7 mouse cellular contexts compared by ENCODE assay signal in genomic region chr7:38023451-38023850, GRCm38 (mm10). TPM values are rescaled to one million over a fixed set of nuclear protein-coding genes. Genes with fewer than 3 reads are reported as not detected.
DNase-seq lines count a peak whose midpoint lies in the region; ATAC-seq and TF ChIP-seq lines count a peak whose summit lies in the region.

Gene Uri1 (minus strand): TSS chr7:38023551.

- H3K27ac ChIP-seq in ES-E14 (ENCODE audit: insufficient read depth, low read depth, low read length, poor library complexity, severe bottlenecking): no peak within 1 kb of the TSS
- H3K27ac ChIP-seq in hindbrain, embryonic 15.5 days (replicated peaks): no peak within 1 kb of the TSS

- no peak for DNase-seq in ES-E14 (ENCODE audit: low read depth, low spot score)
- no peak for DNase-seq in adrenal gland, adult 2 months
- DNase-seq in gastrocnemius, adult 18-20 months (ENCODE audit: low spot score): no peak
- no peak for DNase-seq in ovary, postnatal 36 days (ENCODE audit: low spot score)
- DNase-seq in embryo, embryonic 11 days: no peak

- H3K9ac ChIP-seq in ES-E14 (ENCODE audit: insufficient read depth, low read depth, low read length, poor library complexity, severe bottlenecking): no peak within 1 kb of the TSS
- no peak within 1 kb of the TSS for H3K9ac ChIP-seq in hindbrain, embryonic 15.5 days

- peaks cover 9 to 15% of the 10 kb centered on the region in 2 experiments for H3K4me1 ChIP-seq in ES-E14 (ENCODE audit: control insufficient read depth in 2 of 2, insufficient read depth in 2 of 2, low read length in 2 of 2, poor library complexity in 1 of 2)
- no peaks in the 10 kb centered on the region for H3K4me1 ChIP-seq in hindbrain, embryonic 15.5 days (replicated peaks)

- 93% methylated on average over 8 of the region's 8 CpGs for WGBS in hindbrain, embryonic 15.5 days

- H3K27me3 ChIP-seq in hindbrain, embryonic 15.5 days: no peaks in the 10 kb centered on the region

- no peaks in the 10 kb centered on the region for H3K9me3 ChIP-seq in ES-E14 (ENCODE audit: control insufficient read depth, insufficient read depth, low read depth, low read length)
- H3K9me3 ChIP-seq in hindbrain, embryonic 15.5 days: no peaks in the 10 kb centered on the region

- H3K36me3 ChIP-seq in ES-E14 (ENCODE audit: control insufficient read depth, insufficient read depth, low read length, poor library complexity, severe bottlenecking): no peaks in the 10 kb centered on the region
- no peaks in the 10 kb centered on the region for H3K36me3 ChIP-seq in hindbrain, embryonic 15.5 days

- no peak within 1 kb of the TSS for H3K4me3 ChIP-seq in ES-E14 (ENCODE audit: insufficient read depth in 1 of 2, low read depth in 1 of 2, low read length in 2 of 2, poor library complexity in 1 of 2, severe bottlenecking in 1 of 2)
- no peak within 1 kb of the TSS for H3K4me3 ChIP-seq in hindbrain, embryonic 15.5 days

- no peak within 1 kb of the TSS for H3K4me2 ChIP-seq in hindbrain, embryonic 15.5 days

- ATAC-seq in hindbrain, embryonic 15.5 days (ENCODE audit: low FRiP score, low read depth): no peak
- no peak for ATAC-seq in megakaryocyte progenitor cell, adult 5-6 weeks (replicated peaks; ENCODE audit: poor library complexity)

- in situ Hi-C loops in ES-E14 (cut with MboI; ENCODE audit: low sequenced_read_pairs in 2 of 2, unreplicated experiment in 2 of 2): no loop called here

TF ChIP-seq in ES-E14, 5 proteins besides CTCF, POLR2A, EP300 and RAD21:
- TF ChIP-seq ZC3H11A (IDR thresholded peaks at IDR 0.05; ENCODE audit: borderline replicate concordance, low read depth, low read length) (no peak), HCFC1 (IDR thresholded peaks at IDR 0.05; ENCODE audit: borderline replicate concordance, insufficient read depth, low read length) (no peak), MAFK (IDR thresholded peaks at IDR 0.05; ENCODE audit: insufficient read depth, low read depth, low read length) (no peak), ZNF384 (IDR thresholded peaks at IDR 0.05; ENCODE audit: low read depth, low read length) (no peak), CHD2 (IDR thresholded peaks at IDR 0.05; ENCODE audit: low read depth, low read length) (no peak)
TF ChIP-seq in ES-E14: peak in this region for 0.

RNA-seq across cellular contexts. Expression of gene Uri1, which starts in this region (rescaled TPM):
- 68.4 and 107 TPM in 2 replicates for total RNA-seq in ES-E14 (2012; rRNA removed)
- total RNA-seq in adrenal gland, adult 2 months (2021): 10 to 100 TPM; 44.6 to 56.9 TPM
- polyA plus RNA-seq in adrenal gland, adult 2 months (2012; rRNA removed): 11.8 and 13.0 TPM in 2 replicates
- 10 to 100 TPM; 29.4 to 30.3 TPM for total RNA-seq in gastrocnemius, adult 18-20 months (2021)
- 37.5 and 37.6 TPM in 2 replicates for polyA plus RNA-seq in hindbrain, embryonic 15.5 days (2015; fragmentation: Nextera tagmentation; extraction: Ambion mirVana)
- 71.7 and 75.5 TPM in 2 replicates for total RNA-seq in megakaryocyte progenitor cell, adult 5-6 weeks (2015)
- 55.9 and 62.8 TPM in 2 replicates for total RNA-seq in megakaryocyte progenitor cell, adult 5-6 weeks (2017)
